Mouse (Mus musculus) spleen, adult 18-20 months (tissue): ENCODE data around the gene Unc5cl.

Experiments used
- DNase-seq, 2 experiments: peaks; one replicate each; pipeline ENCODE4 v3.0.0; 2022; ENCODE audit warnings: mixed read lengths in 2 of 2

The Unc5cl gene

DNA sequence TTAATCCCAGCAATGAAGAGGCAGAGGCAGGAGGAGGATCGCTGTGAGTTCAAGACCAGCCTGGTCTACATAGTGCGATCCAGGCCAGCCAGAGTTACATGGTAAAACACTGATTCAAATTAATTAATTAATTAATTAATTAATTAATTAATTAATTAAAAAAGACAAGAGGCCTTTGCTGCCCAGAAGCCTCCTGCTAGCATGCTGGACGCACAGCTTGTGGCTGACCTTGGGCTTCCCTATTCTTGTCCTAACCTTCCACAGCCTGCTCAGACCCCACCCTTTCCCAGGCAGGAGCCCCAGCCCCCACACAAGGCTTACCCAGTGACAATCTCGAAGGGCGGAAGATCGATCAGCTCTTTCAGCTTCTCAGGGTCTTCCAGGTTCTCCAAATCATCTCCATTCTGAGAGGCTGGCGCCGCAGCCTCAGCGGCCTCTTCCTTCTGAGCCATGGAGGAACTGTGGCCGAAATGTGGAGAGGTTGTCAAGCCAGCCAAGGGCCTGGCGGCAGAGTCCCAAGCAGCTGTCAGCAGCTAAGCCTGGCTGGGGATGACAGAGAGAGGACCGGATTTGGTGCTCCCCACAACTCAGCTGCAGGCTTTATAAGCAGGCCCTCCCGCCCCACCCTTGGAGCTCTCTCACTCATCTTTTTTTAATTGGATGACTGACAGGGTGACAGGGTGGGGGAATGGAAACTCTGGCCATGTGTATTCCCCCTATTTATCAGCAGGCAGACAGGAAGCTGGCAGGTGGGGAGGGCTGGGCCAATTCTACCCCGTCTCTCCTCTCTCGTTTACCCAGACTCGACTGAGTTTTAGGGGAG, 22.3 kb upstream of the Unc5cl start, which contains the start of gene Apobec2:
Apobec2 (minus strand) TSS at position 773 of the 823 bp plus-strand sequence.
- DNase-seq: no peak

DNA sequence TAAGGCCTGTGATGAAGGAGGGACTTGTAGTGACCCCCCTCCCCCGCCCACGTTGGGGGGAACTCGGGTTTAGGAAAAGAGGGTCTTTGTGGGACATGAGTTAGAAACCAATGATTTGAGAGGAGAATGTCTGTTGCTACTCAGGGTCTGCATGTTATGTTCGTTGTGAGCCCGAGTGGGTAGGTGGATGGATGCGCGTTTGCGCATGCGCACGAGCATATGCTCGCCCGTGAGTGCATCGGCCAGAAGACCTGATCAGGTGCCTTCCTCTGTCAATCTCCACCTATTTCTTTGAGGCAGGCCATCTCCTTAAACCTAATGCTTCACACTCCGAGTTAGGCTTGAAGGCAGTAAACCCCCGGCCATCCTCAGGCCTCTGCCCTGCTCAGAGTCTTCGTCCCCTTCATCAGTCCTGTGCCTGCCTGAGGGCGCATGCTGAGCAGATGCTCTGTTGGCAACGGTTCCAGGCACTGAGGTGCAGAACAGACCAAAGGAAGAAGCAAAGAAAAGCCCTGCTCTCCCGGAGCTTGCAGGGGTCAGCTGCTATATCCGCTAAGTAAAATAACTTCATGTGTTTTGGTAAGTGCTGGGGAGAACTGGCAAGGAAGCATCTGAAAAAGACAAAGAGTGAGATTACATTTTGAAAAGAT, 21.6 kb upstream of the Unc5cl start:
- DNase-seq: no peak

- no peak for DNase-seq
Measured at GRCm38 (mm10) chr17:48433689-48434330, 20.9 kb upstream of the Unc5cl start.

DNA sequence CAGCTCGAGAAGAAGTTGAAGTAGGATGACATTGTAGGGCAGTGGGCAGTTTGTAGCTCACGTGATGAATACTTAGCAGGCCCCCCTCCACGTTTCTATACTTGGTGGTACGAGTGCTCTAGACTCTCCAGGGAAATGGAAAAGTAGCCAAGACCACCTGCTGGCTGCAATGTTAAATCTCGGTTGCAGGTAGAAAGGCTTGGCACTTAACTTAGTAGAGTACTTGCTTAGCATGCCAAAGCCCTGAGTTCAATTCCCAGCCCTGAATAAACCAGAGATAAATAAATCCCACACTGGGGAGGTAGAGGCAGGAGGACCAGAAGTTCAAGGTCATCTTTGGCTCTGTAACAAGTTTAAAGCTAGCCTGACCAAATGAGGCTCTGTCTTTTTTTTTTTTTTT, 20.2 kb upstream of the Unc5cl start:
- DNase-seq: no peak

DNA sequence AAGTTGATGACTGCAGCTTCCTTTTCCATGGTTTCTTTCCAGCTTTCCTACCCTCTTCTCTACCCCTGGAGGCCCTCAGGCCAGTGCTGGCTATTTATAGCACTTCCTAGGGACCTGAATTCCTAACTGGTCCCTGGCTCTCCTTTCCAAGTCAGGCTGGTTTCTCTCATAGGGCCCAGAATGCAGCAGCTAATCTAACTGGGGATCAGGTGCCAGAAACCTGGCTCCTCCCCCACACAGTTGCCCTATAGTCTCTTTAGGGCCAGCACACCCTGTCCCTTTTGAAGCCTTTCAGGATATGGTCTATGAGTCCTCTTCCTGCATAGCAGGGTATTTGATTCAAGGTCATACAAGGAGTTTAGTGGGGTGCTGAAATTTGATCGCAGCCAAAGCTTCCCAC, 18.2 kb upstream of the Unc5cl start:
- DNase-seq: no peak

DNA sequence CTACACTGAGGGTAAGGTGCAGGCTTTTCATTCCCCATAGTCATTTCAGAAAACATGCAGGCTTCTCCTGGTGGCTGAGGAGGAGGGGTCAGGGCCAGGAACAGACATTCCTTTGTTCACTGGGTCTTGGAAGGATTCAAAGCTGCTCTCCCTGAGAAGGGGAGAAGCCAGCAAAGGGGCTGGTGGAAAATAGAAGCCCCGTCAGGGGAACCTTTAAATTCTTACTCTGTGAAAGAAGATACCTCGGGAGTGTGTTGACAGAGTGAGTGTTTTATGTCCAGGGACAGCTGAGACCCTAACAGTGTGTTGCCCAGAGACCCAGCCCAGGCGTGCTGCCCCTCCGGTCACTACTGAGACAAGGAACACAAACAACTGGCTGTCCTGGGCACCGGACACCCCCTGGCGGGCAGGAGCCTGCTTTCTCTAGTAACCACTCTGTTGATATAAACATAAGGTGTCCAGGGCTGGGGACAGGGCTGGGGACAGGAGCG, 17.2 kb upstream of the Unc5cl start:
- DNase-seq: no peak

DNA sequence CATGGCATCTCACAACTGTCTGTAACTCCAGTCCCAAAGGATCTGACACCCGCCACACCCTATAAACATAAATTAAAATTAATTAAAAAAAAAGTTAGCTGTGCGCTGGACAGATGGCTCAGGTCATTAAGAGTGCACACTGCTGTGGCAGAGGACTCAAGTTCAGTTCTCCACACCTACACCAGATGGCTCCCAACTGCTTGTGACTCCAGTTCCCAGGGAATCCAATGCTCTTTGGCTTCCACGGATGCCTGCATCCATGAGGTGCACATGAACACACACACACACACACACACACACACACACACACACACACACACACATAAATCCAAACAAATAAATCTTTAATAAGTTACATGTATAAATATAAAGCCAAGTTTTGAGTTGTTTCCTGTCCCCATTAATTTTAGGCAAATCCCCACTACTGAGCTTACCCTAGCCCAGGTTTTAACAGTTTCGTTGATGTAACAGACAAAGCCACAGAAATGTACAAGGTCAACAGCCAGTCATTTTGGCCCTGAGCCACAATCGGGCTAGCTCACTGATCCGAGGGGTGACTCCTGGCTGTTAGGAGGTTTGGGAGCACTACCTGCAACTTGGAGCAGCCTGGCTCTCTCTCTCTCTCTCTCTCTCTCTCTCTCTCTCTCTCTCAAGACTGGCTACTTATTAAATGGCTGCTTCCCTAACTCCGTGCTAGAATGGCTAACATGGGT, 11.8 kb upstream of the Unc5cl start:
- no peak for DNase-seq

GRCm38 (mm10) chr17:48443542-48444145, 11.1 kb upstream of the Unc5cl start:
- no peak for DNase-seq

GRCm38 (mm10) chr17:48447675-48448074, 7.0 kb upstream of the Unc5cl start:
- DNase-seq: no peak

DNA sequence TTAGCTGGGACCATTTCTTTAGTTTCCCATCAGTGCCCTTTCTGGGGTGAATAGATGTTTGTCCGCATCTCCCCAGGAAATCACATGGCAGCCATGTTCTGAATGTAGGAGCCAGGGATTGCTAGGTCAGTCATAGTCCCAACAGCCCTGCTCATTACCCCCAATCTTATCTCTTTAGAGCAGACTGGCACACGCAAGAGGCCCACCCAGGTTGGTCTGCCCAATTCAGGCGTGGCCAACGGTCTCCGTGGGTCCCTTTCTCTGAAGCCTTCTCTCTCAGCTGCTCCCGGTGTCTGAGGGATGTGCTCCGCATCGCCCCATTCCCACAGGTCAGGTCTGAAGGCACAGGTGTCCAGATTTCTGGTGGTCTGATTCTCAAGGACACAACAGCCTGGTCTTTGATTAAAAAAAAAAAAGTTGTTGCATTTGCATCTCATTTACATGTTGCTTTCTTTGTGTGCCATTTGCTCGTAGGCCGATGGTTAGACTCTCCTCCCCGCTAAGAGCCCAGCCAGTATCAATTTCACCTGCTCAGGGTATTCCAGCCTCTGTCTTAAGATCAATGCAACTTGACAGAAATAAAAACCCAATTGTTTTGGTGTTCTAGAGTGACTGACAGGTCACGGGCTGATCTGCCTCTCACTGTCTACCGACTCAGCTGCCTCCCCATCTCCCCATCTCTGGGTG, 3.9 kb upstream of the Unc5cl start:
- DNase-seq: no peak

- no peak for DNase-seq
Measured at GRCm38 (mm10) chr17:48451353-48451675, 3.4 kb upstream of the Unc5cl start, which contains the start of gene Tspo2. Gene Tspo2 (minus strand): TSS chr17:48451522.

DNA sequence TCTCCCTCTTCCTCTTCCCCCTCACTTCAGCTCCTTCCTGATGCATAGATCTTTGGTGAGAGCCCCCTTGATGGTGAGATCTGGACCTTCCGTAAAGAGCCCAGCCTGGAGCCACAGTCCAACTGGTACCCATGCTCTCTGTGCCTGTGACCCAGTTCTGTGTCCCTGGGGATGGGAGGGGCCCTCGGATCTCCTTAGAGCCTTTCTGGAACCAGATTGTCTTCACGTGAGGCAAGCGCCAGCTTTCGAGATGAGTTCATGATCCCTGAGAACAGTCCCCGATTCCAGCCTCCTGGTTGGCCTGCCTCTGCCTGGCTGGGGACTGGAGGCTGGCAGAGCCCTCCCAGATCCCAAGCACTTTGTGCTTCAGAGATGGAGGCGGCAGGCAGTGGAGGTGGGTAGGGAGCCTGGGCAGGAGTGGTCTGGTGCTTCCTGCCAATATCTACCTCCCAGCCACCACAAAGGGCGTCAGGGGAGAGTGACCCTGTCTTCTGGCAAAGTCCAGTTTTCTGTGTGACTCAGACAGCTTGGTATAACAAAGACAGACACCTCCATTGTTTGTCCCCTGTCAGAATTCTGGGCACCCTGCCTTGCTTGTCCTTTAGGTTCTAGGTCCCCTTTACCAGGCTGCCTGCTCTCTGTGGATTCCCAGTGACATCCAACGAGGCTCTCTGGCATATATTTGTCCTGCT, 2.8 kb upstream of the Unc5cl start:
- no peak for DNase-seq

- DNase-seq: no peak
Measured at GRCm38 (mm10) chr17:48453489-48453888, 1.2 kb upstream of the Unc5cl start.

DNA sequence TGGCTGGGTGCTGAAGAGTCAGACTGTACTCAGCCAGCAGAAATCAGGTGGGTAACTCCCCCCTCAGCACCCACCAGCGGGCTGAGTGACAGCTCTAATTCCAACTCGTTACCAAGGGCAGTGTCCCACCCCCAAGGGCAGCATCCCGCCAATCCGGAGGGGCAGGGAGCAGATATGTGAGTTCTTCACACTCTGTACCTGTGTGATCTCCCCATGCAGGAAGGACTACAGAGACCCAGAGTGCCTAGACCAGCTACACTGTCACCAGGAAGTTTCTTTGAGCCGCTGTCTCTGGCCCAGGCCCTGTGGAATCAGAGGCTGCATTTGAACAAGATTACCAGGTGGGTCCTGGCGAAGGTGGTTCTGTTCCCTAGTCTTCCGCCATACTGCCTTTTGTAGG, 511 bp upstream of the Unc5cl start:
- no peak for DNase-seq

DNA sequence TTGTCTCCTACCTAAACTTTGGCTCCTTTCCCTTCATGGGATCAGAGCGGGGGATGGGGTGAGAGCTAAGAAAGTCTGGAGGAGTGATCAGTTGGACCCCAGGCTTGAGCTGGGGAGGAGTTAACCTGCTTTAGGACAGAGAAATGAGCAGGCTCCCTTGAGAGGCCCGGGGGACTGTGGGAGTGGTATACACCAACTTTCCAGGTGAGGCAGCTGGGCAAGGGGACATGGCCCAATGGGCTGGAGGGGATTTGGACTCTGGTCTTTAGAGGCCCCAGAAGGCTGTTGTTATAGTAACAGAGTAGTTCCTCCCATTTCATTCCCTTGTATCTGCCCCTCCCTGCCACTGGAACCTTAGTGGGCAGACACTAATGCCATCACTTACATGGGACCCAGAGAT, 1.3 kb downstream of the Unc5cl start:
- DNase-seq: no peak

DNA sequence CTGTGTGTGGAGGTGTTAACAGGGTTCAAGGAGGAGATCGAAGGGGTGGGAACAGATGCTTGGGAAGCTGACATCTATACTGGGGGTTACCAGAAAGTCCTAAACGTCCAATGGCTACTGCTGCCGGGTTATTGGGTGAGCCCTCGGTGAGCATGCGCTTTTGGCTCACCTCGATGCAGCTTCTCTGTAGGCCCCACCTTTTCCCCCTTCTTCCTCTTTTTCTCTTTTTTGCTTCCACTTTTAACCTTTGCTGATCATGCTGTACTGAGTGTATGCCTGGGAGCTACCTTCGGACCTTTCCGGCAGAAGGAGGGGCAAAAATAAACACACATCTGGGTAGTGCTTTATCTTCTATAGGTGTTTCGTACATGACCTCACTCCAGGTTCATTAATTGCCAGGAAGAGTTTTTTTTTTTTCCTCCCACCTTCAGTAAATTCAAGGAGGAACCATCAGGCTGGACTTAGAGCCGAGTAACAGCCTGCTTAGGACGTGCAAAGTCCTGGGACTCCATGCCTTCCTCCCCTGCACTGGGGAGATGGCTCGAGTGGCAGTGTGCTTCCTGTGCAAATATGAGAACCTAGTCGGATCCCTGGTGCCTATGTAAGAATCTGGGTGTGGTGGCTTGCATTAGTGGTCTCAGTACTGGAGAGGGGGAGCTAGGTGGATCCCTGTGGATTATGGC, 3.4 kb downstream of the Unc5cl start:
- peak in 1 of 2 experiments; percentile 22 for DNase-seq

GRCm38 (mm10) chr17:48462096-48462495, 7.4 kb downstream of the Unc5cl start:
- peak; percentile 27 to 30 for DNase-seq

GRCm38 (mm10) chr17:48463391-48463790, 8.7 kb downstream of the Unc5cl start:
- no peak for DNase-seq

- DNase-seq: peak in 1 of 2 experiments; percentile 14
Measured at GRCm38 (mm10) chr17:48466769-48467394, 12.2 kb downstream of the Unc5cl start.
